Mouse (Mus musculus) liver, embryonic 12.5 days (tissue): ENCODE measurements around the gene Pex26. TPM values are rescaled to one million over a fixed set of nuclear protein-coding genes. Genes with fewer than 3 reads are reported as not detected.

Experiments
- ATAC-seq: fragments of 200-750 bp; cut with Nextera tagmentation; 2 replicates; pipeline ENCODE4 v1.8.0; 2017; ENCODE audit warnings: moderate number of reproducible peaks, mild to moderate bottlenecking, moderate library complexity
- H3K27ac ChIP-seq: fragments of 300-500 bp; sonication (generic); 2 replicates; pipeline ENCODE4 v1.5.1; 2016; ENCODE audit warnings: mild to moderate bottlenecking
- H3K27me3 ChIP-seq: fragments of 300-500 bp; sonication (generic); replicated peaks from 2 replicates; pipeline ENCODE4 v1.6.1; 2016; ENCODE audit warnings: mild to moderate bottlenecking, moderate library complexity
- H3K36me3 ChIP-seq: fragments of 300-500 bp; sonication (generic); 2 replicates; pipeline ENCODE4 v1.6.1; 2016; ENCODE audit warnings: mild to moderate bottlenecking, moderate library complexity
- H3K4me1 ChIP-seq: fragments of 300-500 bp; sonication (generic); 2 replicates; pipeline ENCODE4 v1.6.1; 2016
- H3K4me2 ChIP-seq: fragments of 300-500 bp; sonication (generic); 2 replicates; pipeline ENCODE4 v1.6.1; 2016; ENCODE audit warnings: mild to moderate bottlenecking, moderate library complexity
- H3K4me3 ChIP-seq: fragments of 300-500 bp; sonication (generic); 2 replicates; pipeline ENCODE4 v1.5.1; 2016; ENCODE audit warnings: mild to moderate bottlenecking, moderate library complexity
- H3K9ac ChIP-seq: fragments of 300-500 bp; sonication (generic); 2 replicates; pipeline ENCODE4 v1.6.1; 2016; ENCODE audit warnings: mild to moderate bottlenecking, moderate library complexity
- H3K9me3 ChIP-seq: fragments of 300-500 bp; sonication (generic); replicated peaks from 2 replicates; pipeline ENCODE4 v1.6.1; 2016; ENCODE audit warnings: mild to moderate bottlenecking, moderate library complexity
- WGBS: fragments of 180-500 bp; shearing (Covaris S2); methylation state at CpG from one replicate; pipeline ENCODE4 v1.1.7; 2016; ENCODE audit not compliant: insufficient replicate concordance; 5-methylcytosine and 5-hydroxymethylcytosine counted together
- polyA plus RNA-seq: library from polyadenylated mRNA; unstranded; fragments of >200 nt; fragmentation: Nextera tagmentation; extraction: Ambion mirVana; gene quantifications from 2 replicates; pipeline ENCODE4 v1.2.1, GENCODE M21; 2016

Pex26 gene
- polyA plus RNA-seq, 1 experiment from 2014 or later = 5.3 TPM

DNA sequence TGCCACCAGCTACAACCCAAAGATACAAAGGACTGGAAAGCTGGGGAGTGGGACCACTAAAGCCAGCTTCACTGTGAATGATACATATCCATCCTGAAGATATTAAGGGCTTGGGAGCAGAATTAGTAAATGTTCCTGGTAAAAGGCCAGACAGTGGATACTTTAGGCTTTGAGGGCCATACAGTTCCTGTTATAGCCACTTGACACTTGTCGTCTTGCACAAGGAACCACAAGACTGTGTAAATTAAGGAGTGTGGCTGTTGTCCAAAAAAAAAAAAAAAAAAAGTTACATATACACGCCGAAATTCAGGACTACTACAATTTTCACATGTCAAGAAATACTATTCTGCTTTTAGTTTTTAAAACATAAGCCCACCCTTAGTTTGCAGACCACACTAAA lies 35.1 kb upstream of the Pex26 start:
- no peak overlapping the region for H3K27ac ChIP-seq
- H3K27me3 ChIP-seq = peaks cover 21% of the 10 kb centered on the region
- no peaks in the 10 kb centered on the region for H3K4me1 ChIP-seq
- H3K4me2 ChIP-seq = no peak overlapping the region
- no peak for ATAC-seq
- H3K9ac ChIP-seq = no peak overlapping the region
- 35% methylated on average over 3 of the region's 3 CpGs for WGBS
- H3K36me3 ChIP-seq = no peaks in the 10 kb centered on the region
- no peaks in the 10 kb centered on the region for H3K9me3 ChIP-seq
- no peak overlapping the region for H3K4me3 ChIP-seq

DNA sequence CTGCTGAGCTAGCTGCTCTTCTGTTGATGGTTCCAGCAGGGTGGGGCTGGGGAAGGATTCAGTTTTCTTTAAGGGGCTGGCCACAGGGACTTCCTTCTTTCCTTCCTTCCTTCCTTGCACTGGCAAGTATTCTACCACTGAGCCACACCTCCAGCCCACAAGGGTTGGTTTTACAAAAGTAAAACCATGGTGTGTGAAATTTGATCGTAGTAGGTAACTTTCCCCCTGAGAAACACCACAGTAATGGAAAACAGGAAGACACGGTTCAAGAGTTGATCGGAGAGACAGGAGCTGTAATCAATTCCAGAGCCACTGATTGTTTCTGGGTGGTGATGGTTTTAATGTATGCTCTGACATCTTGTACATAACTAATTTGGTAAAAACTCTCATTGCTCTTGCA lies 34.0 kb upstream of the Pex26 start:
- H3K9ac ChIP-seq = no peak overlapping the region
- H3K9me3 ChIP-seq = no peaks in the 10 kb centered on the region
- H3K4me3 ChIP-seq = no peak overlapping the region
- no peak overlapping the region for H3K4me2 ChIP-seq
- no peaks in the 10 kb centered on the region for H3K36me3 ChIP-seq
- H3K27me3 ChIP-seq = peaks cover 21% of the 10 kb centered on the region
- H3K4me1 ChIP-seq = no peaks in the 10 kb centered on the region
- ATAC-seq = no peak
- 39% methylated on average over 3 of the region's 3 CpGs for WGBS
- H3K27ac ChIP-seq = no peak overlapping the region

DNA sequence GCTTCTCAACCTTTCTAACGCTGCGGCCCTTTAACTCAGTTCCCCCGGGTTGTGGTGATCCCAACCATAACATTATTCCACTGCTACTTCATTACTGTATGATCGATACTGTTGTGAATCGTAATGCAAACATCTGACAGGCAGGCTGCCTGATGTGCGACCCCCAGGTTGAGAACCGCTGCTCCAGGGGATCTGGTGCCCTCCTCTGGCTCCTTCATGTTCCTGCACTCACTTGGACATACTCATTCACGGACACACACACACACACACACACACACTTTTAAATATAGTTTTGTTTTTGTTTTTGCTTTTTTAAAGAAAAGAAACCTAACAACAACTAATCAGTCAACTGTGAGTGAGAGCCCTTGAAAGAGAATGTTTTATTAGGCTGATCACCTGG lies 33.3 kb upstream of the Pex26 start:
- H3K4me2 ChIP-seq = no peak overlapping the region
- no peaks in the 10 kb centered on the region for H3K9me3 ChIP-seq
- H3K4me3 ChIP-seq = no peak overlapping the region
- ATAC-seq = no peak
- no peak overlapping the region for H3K9ac ChIP-seq
- WGBS = 85% methylated on average over 8 of the region's 8 CpGs
- no peaks in the 10 kb centered on the region for H3K36me3 ChIP-seq
- no peak overlapping the region for H3K27ac ChIP-seq
- H3K4me1 ChIP-seq = no peaks in the 10 kb centered on the region
- peaks cover 21% of the 10 kb centered on the region for H3K27me3 ChIP-seq

GRCm38 (mm10) chr6:121151732-121152131 lies 31.7 kb upstream of the Pex26 start:
- ATAC-seq = 0 out of 2 replicates have a peak, but pooled peaks have one; percentile 32
- no peak overlapping the region for H3K9ac ChIP-seq
- H3K9me3 ChIP-seq = no peaks in the 10 kb centered on the region
- WGBS = 69% methylated on average over 6 of the region's 6 CpGs
- H3K27me3 ChIP-seq = peaks cover 17% of the 10 kb centered on the region; the same call in 1 of the 2 replicates
- no peak overlapping the region for H3K4me3 ChIP-seq
- no peak overlapping the region for H3K27ac ChIP-seq
- H3K36me3 ChIP-seq = no peaks in the 10 kb centered on the region
- H3K4me1 ChIP-seq = no peaks in the 10 kb centered on the region
- no peak overlapping the region for H3K4me2 ChIP-seq

DNA sequence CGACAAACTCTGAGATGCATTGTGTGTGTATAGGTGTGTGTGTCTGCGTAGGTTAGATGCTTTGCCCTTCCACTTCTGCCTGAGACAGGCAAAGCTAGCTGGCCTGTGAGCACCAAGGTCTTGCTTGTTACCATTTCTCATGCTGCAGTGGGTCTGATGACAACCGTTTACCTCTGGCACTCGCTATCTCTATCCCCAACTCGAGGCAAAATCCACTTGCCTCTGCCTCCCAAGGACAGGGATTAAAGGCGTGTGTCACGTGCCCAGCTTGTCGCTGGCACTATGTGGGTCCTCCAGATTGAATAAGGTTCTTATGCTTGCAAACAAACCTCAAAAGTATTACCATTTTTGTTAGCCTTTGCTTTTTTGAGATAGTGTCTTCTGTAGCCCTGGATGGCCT lies 30.3 kb upstream of the Pex26 start:
- peaks cover 11% of the 10 kb centered on the region for H3K27me3 ChIP-seq
- no peaks in the 10 kb centered on the region for H3K9me3 ChIP-seq
- no peaks in the 10 kb centered on the region for H3K36me3 ChIP-seq
- WGBS = 66% methylated on average over 8 of the region's 8 CpGs
- no peak for ATAC-seq
- no peaks in the 10 kb centered on the region for H3K4me1 ChIP-seq
- no peak overlapping the region for H3K4me2 ChIP-seq
- H3K9ac ChIP-seq = no peak overlapping the region
- no peak overlapping the region for H3K4me3 ChIP-seq
- no peak overlapping the region for H3K27ac ChIP-seq

DNA sequence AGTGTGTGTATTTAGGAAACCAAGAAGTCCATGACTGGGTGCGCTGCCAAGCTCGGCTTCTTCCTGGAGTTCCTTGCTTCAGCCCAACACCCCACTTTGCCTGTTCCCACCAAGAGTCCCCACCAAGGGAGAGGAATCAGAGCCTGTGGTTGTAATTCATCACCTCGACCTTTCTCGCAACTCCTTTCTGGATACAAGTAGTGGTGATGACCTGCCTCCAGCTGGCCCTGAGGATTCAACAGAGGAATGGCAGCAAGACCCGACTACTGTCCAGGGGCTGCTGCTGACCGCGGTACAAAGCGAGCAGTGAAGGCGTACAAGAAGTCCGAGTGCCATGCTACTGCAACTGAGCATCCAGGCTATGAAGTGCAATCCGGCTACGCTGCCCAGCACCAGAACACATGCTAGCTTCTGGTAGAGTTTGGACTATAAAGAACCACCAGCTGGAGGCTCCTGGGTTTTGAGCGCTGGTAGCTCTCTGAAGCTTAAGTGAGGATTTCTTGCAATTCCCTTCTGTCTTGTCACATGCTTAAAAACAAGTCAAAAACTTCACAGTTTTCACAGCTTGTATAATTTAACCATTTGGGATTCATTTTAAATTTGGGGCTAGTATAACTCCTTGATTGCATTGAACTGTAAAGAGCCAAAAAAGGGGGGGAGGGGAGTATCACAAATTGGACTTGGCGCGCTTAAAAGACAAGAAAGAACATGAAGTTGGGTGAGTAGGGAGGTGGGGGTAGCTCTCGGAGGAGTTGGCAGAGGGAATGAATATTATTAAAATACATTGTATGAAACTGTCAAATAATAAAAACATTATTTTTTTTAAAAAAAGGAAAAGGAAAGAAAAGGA lies 28.8 kb upstream of the Pex26 start:
- Histone ChIP-seq H3K9ac (no peak overlapping the region), H3K4me3 (no peak overlapping the region), H3K9me3 (no peaks in the 10 kb centered on the region), H3K4me1 (peaks cover 4% of the 10 kb centered on the region; the same call in 1 of the 2 replicates), H3K4me2 (no peak overlapping the region), H3K36me3 (no peaks in the 10 kb centered on the region), H3K27ac (no peak overlapping the region), H3K27me3 (peaks cover 14% of the 10 kb centered on the region; the same call in 1 of the 2 replicates)
- 82% methylated on average over 16 of the region's 16 CpGs for WGBS
- no peak for ATAC-seq

DNA sequence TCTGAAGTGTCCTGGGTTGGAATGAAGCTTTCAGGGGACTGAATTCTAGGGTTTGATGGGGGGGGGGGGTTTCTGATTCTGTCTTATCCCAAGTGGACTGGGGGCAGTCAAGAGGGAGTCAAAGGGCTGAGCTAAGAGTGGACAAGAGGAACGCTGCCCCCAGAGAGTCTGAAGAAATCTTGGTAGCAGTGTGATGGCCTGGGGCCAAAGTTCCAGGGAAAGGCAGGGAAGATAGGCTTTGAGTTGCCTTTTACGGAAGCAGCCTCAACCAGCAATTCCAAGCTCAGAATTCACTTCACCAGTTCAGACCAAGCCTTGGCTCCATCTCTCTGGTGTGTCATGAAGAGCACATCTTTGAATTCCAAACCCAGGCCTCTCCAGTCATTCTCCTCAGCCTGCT lies 27.4 kb upstream of the Pex26 start:
- H3K9me3 ChIP-seq = no peaks in the 10 kb centered on the region
- H3K4me3 ChIP-seq = no peak overlapping the region
- ATAC-seq = no peak
- H3K27me3 ChIP-seq = peaks cover 17% of the 10 kb centered on the region; the same call in 1 of the 2 replicates
- WGBS = 49% methylated on average over 2 of the region's 2 CpGs
- H3K9ac ChIP-seq = no peak overlapping the region
- peaks cover 11% of the 10 kb centered on the region for H3K4me1 ChIP-seq
- H3K4me2 ChIP-seq = no peak overlapping the region
- H3K27ac ChIP-seq = no peak overlapping the region
- no peaks in the 10 kb centered on the region for H3K36me3 ChIP-seq

- H3K4me2 ChIP-seq = no peak overlapping the region
- no peak overlapping the region for H3K27ac ChIP-seq
- no peaks in the 10 kb centered on the region for H3K9me3 ChIP-seq
- H3K4me1 ChIP-seq = peaks cover 11% of the 10 kb centered on the region
- ATAC-seq = no peak
- peaks cover 12% of the 10 kb centered on the region; the same call in 1 of the 2 replicates for H3K27me3 ChIP-seq
- no peak overlapping the region for H3K9ac ChIP-seq
- no peaks in the 10 kb centered on the region for H3K36me3 ChIP-seq
- whole genome bisulfite sequencing = 44% methylated on average over 5 of the region's 5 CpGs
- H3K4me3 ChIP-seq = no peak overlapping the region
Observed at GRCm38 (mm10) chr6:121159616-121160015, 23.9 kb upstream of the Pex26 start.

- Histone ChIP-seq H3K9me3 (no peaks in the 10 kb centered on the region), H3K4me1 (peaks cover 11% of the 10 kb centered on the region), H3K4me2 (no peak overlapping the region), H3K27me3 (peaks cover 12% of the 10 kb centered on the region; the same call in 1 of the 2 replicates), H3K9ac (no peak overlapping the region), H3K27ac (no peak overlapping the region), H3K4me3 (no peak overlapping the region), H3K36me3 (no peaks in the 10 kb centered on the region)
- WGBS = 54% methylated on average over 6 of the region's 6 CpGs
- no peak for ATAC-seq
Observed at GRCm38 (mm10) chr6:121160126-121160525, 23.3 kb upstream of the Pex26 start.

- H3K4me2 ChIP-seq = no peak overlapping the region
- no peak overlapping the region for H3K9ac ChIP-seq
- no peaks in the 10 kb centered on the region for H3K36me3 ChIP-seq
- H3K4me1 ChIP-seq = peaks cover 19% of the 10 kb centered on the region
- H3K4me3 ChIP-seq = no peak overlapping the region
- WGBS = 71% methylated on average over 12 of the region's 12 CpGs
- H3K27ac ChIP-seq = no peak overlapping the region
- peaks cover 26% of the 10 kb centered on the region for H3K27me3 ChIP-seq
- no peak for ATAC-seq
- no peaks in the 10 kb centered on the region for H3K9me3 ChIP-seq
Observed at GRCm38 (mm10) chr6:121162616-121163015, 20.9 kb upstream of the Pex26 start.

- 51% methylated on average over 10 of the region's 10 CpGs for WGBS
- Histone ChIP-seq H3K4me2 (0 out of 2 replicates have a peak overlapping the region, but pooled peaks have one; percentile 8), H3K9ac (no peak overlapping the region), H3K4me3 (no peak overlapping the region), H3K4me1 (peaks cover 8% of the 10 kb centered on the region; the same call in 1 of the 2 replicates), H3K36me3 (no peaks in the 10 kb centered on the region), H3K9me3 (no peaks in the 10 kb centered on the region), H3K27me3 (peaks cover 17% of the 10 kb centered on the region), H3K27ac (no peak overlapping the region)
- peak; percentile 58 for ATAC-seq
Observed at GRCm38 (mm10) chr6:121166098-121166552, 17.3 kb upstream of the Pex26 start.

GRCm38 (mm10) chr6:121167381-121167975 lies 16.0 kb upstream of the Pex26 start:
- no peak overlapping the region for H3K27ac ChIP-seq
- 57% methylated on average over 7 of the region's 7 CpGs for WGBS
- peaks cover 27% of the 10 kb centered on the region for H3K27me3 ChIP-seq
- H3K4me3 ChIP-seq = no peak overlapping the region
- H3K4me1 ChIP-seq = peaks cover 8% of the 10 kb centered on the region; the same call in 1 of the 2 replicates
- no peak overlapping the region for H3K4me2 ChIP-seq
- H3K36me3 ChIP-seq = no peaks in the 10 kb centered on the region
- no peak overlapping the region for H3K9ac ChIP-seq
- no peaks in the 10 kb centered on the region for H3K9me3 ChIP-seq
- no peak for ATAC-seq
